Mouse (Mus musculus): ENCODE measurements around the gene Umps. TPM values are rescaled to one million over a fixed set of nuclear protein-coding genes. Genes with fewer than 3 reads are reported as not detected.

Gene Umps
- total RNA-seq, 2 experiments from 2014 or later, result 5.3 to 7.3 TPM

DNA sequence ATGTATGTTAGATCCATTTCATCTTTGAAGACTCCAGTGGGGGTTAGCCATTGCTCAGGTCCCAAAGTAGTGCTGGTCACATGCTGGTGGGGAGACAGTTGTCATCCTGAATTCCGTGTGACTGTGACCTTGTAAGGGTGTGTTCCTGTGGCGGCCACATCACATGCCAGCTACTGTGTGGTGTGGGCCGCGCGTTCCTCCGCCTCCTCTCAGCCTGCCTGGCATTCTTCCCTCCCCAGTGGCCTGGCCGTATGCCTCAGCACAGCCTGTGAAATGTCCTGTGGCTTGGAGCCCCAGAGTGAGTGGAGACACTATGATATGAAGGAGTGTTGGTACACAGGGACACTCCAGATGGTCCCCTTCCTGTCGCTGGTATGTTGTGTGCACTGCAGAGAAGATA lies 29.3 kb downstream of the Umps start:
- Histone ChIP-seq H3K27ac (peak overlapping the region; percentile 82), H3K4me3 (no peak overlapping the region)
- DNase-seq, result peak; percentile 90
- intact Hi-C loops (cut with DNase I), result loop anchor here (5.0 kb wide), 1 partner anchor 45 kb away; no protein-coding TSS in a partner anchor
- no peak for TF ChIP-seq CTCF (IDR thresholded peaks at IDR 0.05)

DNA sequence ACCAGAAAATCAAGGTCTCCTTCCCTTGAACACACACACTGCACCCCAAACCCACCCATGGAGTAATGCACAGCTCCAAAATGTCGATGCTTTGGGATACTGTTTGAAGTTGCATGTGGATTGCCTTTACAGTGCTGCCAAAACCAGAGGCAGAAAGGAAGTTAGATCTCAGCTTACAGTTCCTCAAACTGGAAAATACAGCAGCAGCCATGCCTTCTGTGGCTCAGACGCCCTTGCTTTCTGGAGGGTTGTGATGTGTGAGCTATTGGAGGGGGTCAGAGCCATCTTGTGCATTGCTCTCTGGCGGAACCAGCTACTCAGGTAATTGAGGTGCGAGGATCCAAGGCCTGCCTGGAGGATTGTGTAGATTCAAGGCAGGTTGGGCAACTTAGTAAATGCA lies 30.0 kb downstream of the Umps start:
- TF ChIP-seq CTCF (IDR thresholded peaks at IDR 0.05), result no peak
- DNase-seq, result no peak
- peak overlapping the region; percentile 82 for H3K27ac ChIP-seq
- intact Hi-C loops (cut with DNase I), result loop anchor here (5.0 kb wide), 1 partner anchor 45 kb away; no protein-coding TSS in a partner anchor
- H3K4me3 ChIP-seq, result no peak overlapping the region

DNA sequence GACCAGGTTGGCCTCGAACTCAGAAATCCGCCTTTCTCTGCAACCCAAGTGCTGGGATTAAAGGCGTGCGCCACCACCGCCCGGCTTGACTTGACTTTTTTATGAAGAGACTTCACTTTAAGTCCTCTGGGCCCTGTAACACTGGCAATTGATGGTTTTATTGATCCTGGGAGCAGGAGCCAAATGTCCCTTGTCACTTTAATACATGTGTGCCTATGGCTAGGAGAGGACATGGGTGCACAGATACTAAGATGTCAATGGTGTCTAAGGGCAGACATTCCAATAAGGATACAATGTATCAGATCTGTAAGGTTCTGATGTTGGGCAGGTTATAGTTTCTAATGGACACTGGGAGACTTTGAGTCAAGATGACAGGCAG lies 31.4 kb downstream of the Umps start:
- no peak overlapping the region for H3K27ac ChIP-seq
- intact Hi-C loops (cut with DNase I), result loop anchor here (5.0 kb wide), 1 partner anchor 43 kb away; no protein-coding TSS in a partner anchor
- DNase-seq, result no peak

DNA sequence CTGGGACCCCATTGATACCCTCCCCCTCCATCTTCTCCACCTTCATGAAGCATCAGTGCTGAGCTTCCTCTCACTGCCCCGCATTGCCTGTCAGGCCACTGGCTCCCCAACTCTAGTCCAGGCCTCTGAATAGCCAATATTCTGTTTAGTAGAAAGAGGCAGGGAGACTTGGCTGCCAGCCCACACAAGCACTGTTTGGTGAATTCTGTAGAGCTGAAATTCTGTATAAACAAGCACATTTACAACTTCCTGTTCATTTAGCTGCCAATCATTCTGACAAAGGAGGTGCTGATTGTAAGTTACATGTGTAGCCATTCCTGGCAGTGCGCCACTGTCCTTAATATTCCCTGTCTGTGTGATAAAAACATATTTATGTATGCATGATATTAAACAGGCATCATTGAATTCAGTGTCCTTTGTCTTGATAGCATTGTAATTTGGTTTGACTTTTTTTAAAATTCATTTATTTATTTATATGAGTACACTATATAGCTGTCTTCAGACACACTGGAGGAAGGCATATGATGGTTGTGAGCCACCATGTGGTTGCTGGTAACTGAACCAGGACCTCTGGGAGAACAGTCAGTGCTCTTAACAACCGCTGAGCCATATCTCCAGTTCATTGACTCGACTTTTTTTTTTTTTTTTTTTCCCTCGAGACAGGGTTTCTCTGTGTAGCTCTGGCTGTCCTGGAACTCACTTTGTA lies 32.0 kb downstream of the Umps start:
- DNase-seq, result peak; percentile 52
- Histone ChIP-seq H3K27ac (peak overlapping the region; percentile 17), H3K4me3 (no peak overlapping the region)
- no peak for TF ChIP-seq CTCF (IDR thresholded peaks at IDR 0.05)
- intact Hi-C loops (cut with DNase I), result loop anchor here (5.0 kb wide), 1 partner anchor 43 kb away; no protein-coding TSS in a partner anchor

More for the DNA sequence above, 31.4 kb downstream of the Umps start:
- TF ChIP-seq CTCF (IDR thresholded peaks at IDR 0.05), result no peak
- no peak overlapping the region for H3K4me3 ChIP-seq

DNA sequence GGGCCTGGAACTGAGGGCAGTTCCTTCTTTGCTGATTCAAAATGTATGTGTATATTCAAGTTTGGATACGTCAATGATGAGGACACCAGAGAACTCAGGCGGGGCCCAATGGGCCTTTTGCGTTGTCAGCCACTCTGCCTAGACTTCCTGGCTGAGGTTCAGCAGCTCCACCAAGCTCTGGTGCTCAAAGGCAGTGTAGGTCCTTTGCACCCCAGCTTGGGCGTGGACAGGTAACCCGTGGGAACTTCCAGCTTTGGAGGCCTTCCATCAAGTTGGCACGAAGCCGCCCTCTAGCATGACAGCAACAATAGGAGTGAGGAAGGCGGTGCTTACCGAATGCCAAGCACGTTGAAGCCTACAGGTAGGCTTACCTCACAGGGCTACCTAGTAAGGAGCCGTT lies 33.4 kb downstream of the Umps start:
- no peak overlapping the region for H3K4me3 ChIP-seq
- TF ChIP-seq CTCF (IDR thresholded peaks at IDR 0.05), result no peak
- peak; percentile 47 for DNase-seq
- H3K27ac ChIP-seq, result peak overlapping the region; percentile 73; the same call in 1 of the 2 replicates
- intact Hi-C loops (cut with DNase I), result no loop called here

DNA sequence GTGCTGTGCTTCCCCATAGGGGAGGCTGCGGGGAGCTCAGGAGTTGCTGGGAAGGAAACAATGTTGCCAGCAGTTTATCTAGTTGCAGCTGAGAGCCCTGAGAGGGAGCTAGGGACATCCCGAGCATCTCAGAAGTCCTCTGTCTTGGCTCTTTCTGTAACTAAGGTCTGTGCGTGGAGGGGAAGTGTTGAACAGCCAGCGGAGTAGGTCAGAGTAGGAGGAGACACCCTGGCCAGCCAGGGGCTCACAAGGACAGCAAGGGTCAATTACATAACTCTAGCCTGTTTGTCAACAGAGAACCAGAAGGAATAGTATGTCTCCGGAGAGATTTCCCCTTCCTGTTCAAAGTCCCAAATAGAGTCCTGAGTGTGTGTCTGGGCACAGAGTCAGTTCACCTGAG lies 34.7 kb downstream of the Umps start:
- intact Hi-C loops (cut with DNase I), result no loop called here
- no peak for TF ChIP-seq CTCF (IDR thresholded peaks at IDR 0.05)
- peak overlapping the region; percentile 73 for H3K27ac ChIP-seq
- no peak overlapping the region for H3K4me3 ChIP-seq
- DNase-seq, result peak; percentile 48

DNA sequence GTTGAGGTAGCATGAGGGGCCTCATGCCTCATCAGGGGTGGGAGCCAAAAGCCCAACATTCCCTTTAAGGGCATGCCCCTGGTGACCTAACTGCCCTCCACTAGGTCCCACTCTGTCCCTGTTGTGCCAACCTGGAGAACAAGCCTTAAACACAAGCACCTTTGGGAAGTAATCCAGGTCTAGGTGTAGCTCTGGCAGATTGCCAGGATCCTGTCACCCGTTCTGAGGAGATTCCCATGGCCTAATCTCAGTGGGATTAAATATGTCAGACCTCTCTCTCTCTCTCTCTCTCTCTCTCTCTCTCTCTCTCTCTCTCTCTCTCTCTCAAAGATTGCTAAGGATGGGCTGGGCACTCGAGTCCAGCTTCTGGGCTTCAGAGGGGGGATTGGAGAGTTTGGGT lies 35.2 kb downstream of the Umps start:
- Histone ChIP-seq H3K27ac (peak overlapping the region; percentile 73), H3K4me3 (no peak overlapping the region)
- intact Hi-C loops (cut with DNase I), result no loop called here
- TF ChIP-seq CTCF (IDR thresholded peaks at IDR 0.05), result no peak
- DNase-seq, result no peak

DNA sequence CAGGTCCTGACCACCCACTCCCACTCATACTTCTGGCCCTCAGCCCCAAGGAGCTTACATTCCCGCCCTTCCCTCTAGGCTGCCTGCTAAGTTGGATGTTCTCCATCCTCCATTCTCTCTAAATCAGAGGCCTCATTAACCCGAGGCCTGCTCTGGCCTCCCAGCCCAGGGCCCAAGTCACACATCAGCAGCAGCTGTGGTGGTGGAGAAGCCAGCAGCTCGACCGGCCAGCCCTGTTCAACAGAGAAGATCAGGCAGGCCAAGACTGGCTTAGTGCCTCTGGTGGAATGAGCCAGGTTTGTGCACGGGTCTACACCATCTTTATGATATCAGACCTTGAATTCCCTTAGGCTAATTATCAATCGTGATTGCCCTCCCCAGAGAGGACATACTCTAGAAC lies 36.1 kb downstream of the Umps start:
- Histone ChIP-seq H3K4me3 (no peak overlapping the region), H3K27ac (peak overlapping the region; percentile 73)
- intact Hi-C loops (cut with DNase I), result no loop called here
- peak; percentile 76 for DNase-seq
- no peak for TF ChIP-seq CTCF (IDR thresholded peaks at IDR 0.05)

DNA sequence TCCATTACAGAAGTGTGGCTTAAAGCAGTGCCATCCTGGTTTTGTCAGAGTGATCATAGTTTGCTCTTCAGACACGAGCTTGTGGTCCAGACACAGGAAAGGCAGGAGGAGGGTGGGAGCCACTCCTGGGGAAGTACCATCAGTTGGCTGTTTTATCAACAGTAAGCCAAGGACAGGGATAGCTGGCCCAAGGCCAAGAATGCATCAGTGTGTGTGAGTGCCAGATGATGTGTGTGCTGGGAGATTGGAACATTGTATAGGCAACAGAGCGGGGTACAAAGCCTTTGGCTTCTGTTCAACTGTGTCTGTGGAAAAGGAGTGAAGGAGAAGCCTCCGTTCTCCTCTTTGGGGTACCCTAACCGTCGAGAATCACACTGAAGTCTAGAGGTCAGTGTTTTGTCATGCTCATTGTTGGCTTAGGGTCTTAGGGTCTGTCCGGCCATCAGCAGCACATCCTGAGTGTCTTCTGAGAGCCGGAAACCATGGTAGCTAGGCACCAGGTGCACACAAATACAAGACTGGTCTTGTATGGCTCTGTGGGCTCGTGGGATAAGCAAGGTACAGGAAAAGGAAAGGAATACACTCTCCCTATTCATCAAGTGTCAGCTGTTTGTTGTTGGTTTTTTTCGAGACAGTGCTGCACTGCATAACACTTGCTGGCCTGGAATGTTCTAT lies 37.9 kb downstream of the Umps start:
- DNase-seq, result no peak
- Histone ChIP-seq H3K4me3 (no peak overlapping the region), H3K27ac (peak overlapping the region; percentile 20; the same call in 1 of the 2 replicates)
- intact Hi-C loops (cut with DNase I), result no loop called here
- no peak for TF ChIP-seq CTCF (IDR thresholded peaks at IDR 0.05)

DNA sequence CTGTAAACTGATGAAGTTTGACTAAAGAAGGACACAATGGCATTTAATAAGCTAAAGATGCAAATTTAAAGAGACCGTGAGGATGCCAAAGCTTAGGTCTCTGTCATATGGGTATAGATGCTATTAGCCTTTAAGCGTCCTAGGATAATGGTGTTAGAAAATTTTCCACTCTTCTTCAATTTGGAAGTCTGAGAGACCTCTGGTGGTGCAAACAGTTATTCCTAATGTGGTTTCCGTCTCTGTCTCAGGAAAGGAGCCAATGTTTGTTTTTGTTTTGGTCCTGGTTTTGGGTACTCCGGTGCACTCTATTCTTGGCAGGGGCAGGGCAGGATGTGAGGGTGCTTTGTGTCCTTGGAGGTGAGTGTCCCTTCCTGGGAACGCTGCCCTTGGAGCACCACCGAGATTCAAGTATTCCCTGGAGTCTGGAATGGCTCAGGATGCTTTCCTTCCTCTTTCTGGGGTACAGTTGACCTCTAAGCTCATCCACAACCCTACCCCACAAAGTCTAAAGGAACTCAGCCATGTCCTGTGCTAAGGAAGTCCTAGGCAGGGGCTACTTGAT lies 39.5 kb downstream of the Umps start:
- intact Hi-C loops (cut with DNase I), result no loop called here
- peak; percentile 24; the same call in 1 of the 2 replicates for TF ChIP-seq CTCF (IDR thresholded peaks at IDR 0.05)
- peak overlapping the region; percentile 52 for H3K27ac ChIP-seq
- H3K4me3 ChIP-seq, result no peak overlapping the region
- DNase-seq, result no peak

DNA sequence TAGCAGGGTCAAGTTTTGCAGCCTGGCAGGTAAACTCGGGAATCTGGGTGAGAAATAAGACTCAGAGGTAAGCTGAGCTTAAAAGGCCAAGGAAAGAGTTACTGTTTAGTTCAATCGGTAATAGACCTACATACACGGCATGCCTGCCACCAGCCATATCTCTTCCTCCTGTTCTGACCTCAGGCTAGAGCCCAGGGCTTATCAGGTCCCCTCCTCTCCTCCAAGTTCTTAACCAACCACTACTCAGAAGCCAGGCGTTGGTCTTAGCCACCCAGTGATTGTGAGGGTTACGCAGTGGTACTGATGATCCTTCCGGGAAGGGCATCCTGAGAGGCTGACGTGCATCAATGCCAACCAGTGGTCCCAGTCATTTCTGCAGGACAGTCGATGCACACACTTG lies 43.1 kb downstream of the Umps start:
- intact Hi-C loops (cut with DNase I), result no loop called here
- DNase-seq, result no peak
- Histone ChIP-seq H3K27ac (no peak overlapping the region), H3K4me3 (no peak overlapping the region)
- TF ChIP-seq CTCF (IDR thresholded peaks at IDR 0.05), result no peak

DNA sequence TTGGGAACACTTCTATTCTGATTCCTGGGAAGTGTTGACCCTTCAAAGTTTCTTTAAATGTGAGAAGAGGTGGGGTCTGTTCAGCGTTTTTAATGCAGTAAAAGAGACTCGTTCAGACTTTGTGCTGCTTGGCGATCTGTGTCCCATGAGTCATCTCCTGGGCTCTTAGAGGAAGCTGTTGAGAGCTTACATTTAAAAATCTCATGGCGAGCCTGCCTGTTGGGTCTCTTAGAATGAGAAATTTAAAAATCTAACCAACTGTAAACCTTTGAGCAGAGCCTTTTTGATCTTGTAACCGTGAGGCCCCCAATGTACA lies 43.9 kb downstream of the Umps start:
- Histone ChIP-seq H3K4me3 (no peak overlapping the region), H3K27ac (peak overlapping the region; percentile 53)
- DNase-seq, result no peak
- no peak for TF ChIP-seq CTCF (IDR thresholded peaks at IDR 0.05)
- intact Hi-C loops (cut with DNase I), result no loop called here
